In genomic region chr7:28464416-28465212, GRCm38 (mm10) we compare ENCODE assay signal across 10 mouse cellular contexts. TPM values are rescaled to one million over a fixed set of nuclear protein-coding genes. Genes with fewer than 3 reads are reported as not detected.
DNase-seq lines count a peak whose midpoint lies in the region; ATAC-seq and TF ChIP-seq lines count a peak whose summit lies in the region.
"Had no signal": no experiment of that assay in that cellular context is flagged by ENCODE, and none has a peak within 500 bp of the region (broad histone marks: within the 10 kb centered on the region; RNA-seq: fewer than 3 reads in every experiment).

No protein-coding gene starts in this region.

- WGBS in hindbrain, embryonic 11.5 days, result 55% methylated on average over 10 of the region's 10 CpGs
- 66% methylated on average over 10 of the region's 10 CpGs for WGBS in thymus, adult 2 months

- H3K4me3 ChIP-seq in hindbrain, embryonic 11.5 days (ENCODE audit: low read depth, low read length), result no peak overlapping the region
- no peak overlapping the region for H3K4me3 ChIP-seq in thymus, adult 2 months (ENCODE audit: control insufficient read depth, insufficient read depth, low read length)

- H3K4me1 ChIP-seq in hindbrain, embryonic 11.5 days (replicated peaks; ENCODE audit: control insufficient read depth, insufficient read depth, low read length), result no peaks in the 10 kb centered on the region
- H3K4me1 ChIP-seq in thymus, adult 2 months (replicated peaks; ENCODE audit: control insufficient read depth, insufficient read depth, low read length), result peaks cover 8% of the 10 kb centered on the region

- peaks cover 10% of the 10 kb centered on the region for H3K27me3 ChIP-seq in hindbrain, embryonic 11.5 days (ENCODE audit: control insufficient read depth, insufficient read depth, low read length)
- no peaks in the 10 kb centered on the region for H3K27me3 ChIP-seq in thymus, adult 2 months (ENCODE audit: control insufficient read depth, insufficient read depth, low read length)

- H3K9me3 ChIP-seq in hindbrain, embryonic 11.5 days (ENCODE audit: control insufficient read depth, low read length), result no peaks in the 10 kb centered on the region

- no peak overlapping the region for H3K9ac ChIP-seq in hindbrain, embryonic 11.5 days (ENCODE audit: low read depth, low read length)

- TF ChIP-seq POLR2A in thymus, adult 2 months (IDR thresholded peaks at IDR 0.05; ENCODE audit: control insufficient read depth, extremely low read depth, insufficient read depth, low read length, poor library complexity), result no peak

- peaks cover 13% of the 10 kb centered on the region for H3K36me3 ChIP-seq in hindbrain, embryonic 11.5 days (ENCODE audit: control insufficient read depth, insufficient read depth, low read length)
- no peaks in the 10 kb centered on the region for H3K36me3 ChIP-seq in thymus, adult 2 months (ENCODE audit: control insufficient read depth, insufficient read depth, low read length)

- ATAC-seq in hindbrain, embryonic 11.5 days (ENCODE audit: low FRiP score), result no peak

- no peak overlapping the region for H3K27ac ChIP-seq in hindbrain, embryonic 11.5 days (ENCODE audit: low read depth, low read length)
- no peak overlapping the region for H3K27ac ChIP-seq in thymus, adult 2 months (ENCODE audit: control insufficient read depth, insufficient read depth, low read length)

- no peak for TF ChIP-seq CTCF in thymus, adult 2 months (IDR thresholded peaks at IDR 0.05; ENCODE audit: borderline replicate concordance, control insufficient read depth, extremely low read depth, insufficient read depth, low read length, poor library complexity)

- no peak overlapping the region for H3K4me2 ChIP-seq in hindbrain, embryonic 11.5 days (replicated peaks; ENCODE audit: low read depth, low read length)

- DNase-seq in 416B (ENCODE audit: low read depth) (peak; percentile 94), MEL-GATA-1-ER (ENCODE audit: extremely low read depth, low read depth) (peak; percentile 81)
- peak; percentile 53 to 72 for DNase-seq in cerebellum, postnatal 4 days (ENCODE audit: low spot score in 2 of 2)
- DNase-seq in hindbrain, embryonic 11.5 days (ENCODE audit: low spot score), result peak; percentile 35
- peak; percentile 75 to 87 for DNase-seq in layer of hippocampus, postnatal 14 days (ENCODE audit: low spot score in 2 of 2)
- DNase-seq in lung, postnatal 25 days (ENCODE audit: low spot score), result peak; percentile 69
- peak; percentile 77 for DNase-seq in right cerebral cortex, postnatal 4 days
- no peak for DNase-seq in thymus, adult 2 months

RNA-seq across cellular contexts. Expression of gene Lrfn1, which starts 12.8 kb away (rescaled TPM):
- polyA plus RNA-seq in hindbrain, embryonic 11.5 days (2014; fragmentation: Nextera tagmentation; extraction: Ambion mirVana), result 5.8 and 6.6 TPM in 2 replicates
- total RNA-seq in layer of hippocampus, postnatal 14 days (2021), result 10 to 100 TPM; 80.1 to 83.1 TPM
- 7.6 and 9.1 TPM in 2 replicates for polyA plus RNA-seq in thymus, adult 2 months (2012; rRNA removed)

RNA-seq across cellular contexts. Expression of gene Gmfg, which starts 27.4 kb away (rescaled TPM):
- 6.5 and 8.7 TPM in 2 replicates for polyA plus RNA-seq in hindbrain, embryonic 11.5 days (2014; fragmentation: Nextera tagmentation; extraction: Ambion mirVana)
- total RNA-seq in layer of hippocampus, postnatal 14 days (2021), result 1 to 10 TPM; 3.2 to 3.8 TPM
- polyA plus RNA-seq in thymus, adult 2 months (2012; rRNA removed), result 180 and 194 TPM in 2 replicates

RNA-seq across cellular contexts. Expression of gene Ifnl2, which starts 45.6 kb away (rescaled TPM):
- polyA plus RNA-seq in hindbrain, embryonic 11.5 days (2014; fragmentation: Nextera tagmentation; extraction: Ambion mirVana), result not detected in 2 replicates
- total RNA-seq in layer of hippocampus, postnatal 14 days (2021), result not detected
- polyA plus RNA-seq in thymus, adult 2 months (2012; rRNA removed), result 0.59 and 0.77 TPM in 2 replicates
- total RNA-seq: gastrocnemius, postnatal 4 days had no signal
- polyA plus RNA-seq: testis, adult 2 months had no signal

RNA-seq across cellular contexts. Expression of gene Ifnl3, which starts 58.0 kb away (rescaled TPM):
- not detected in 2 replicates for polyA plus RNA-seq in hindbrain, embryonic 11.5 days (2014; fragmentation: Nextera tagmentation; extraction: Ambion mirVana)
- total RNA-seq in layer of hippocampus, postnatal 14 days (2021), result not detected
- polyA plus RNA-seq in thymus, adult 2 months (2012; rRNA removed), result 0.37 and 0.78 TPM in 2 replicates
- total RNA-seq: gastrocnemius, postnatal 4 days had no signal
- polyA plus RNA-seq: testis, adult 2 months had no signal

Comparison
In these comparisons a context has a peak if more than half of its experiments do, and no peak if none do; other contexts are left out.
1. RNA of gene Gmfg, which starts 27.4 kb away (polyA plus RNA-seq): 180 to 194 TPM in thymus, adult 2 months; 6.5 to 8.7 TPM in hindbrain, embryonic 11.5 days; every median in the first group is over 10 times any median in the second.